Mouse (Mus musculus): ENCODE results near the gene Odf3l2. TPM values are rescaled to one million over a fixed set of nuclear protein-coding genes. Genes with fewer than 3 reads are reported as not detected.

The Odf3l2 gene
- total and polyA plus RNA-seq, 3 experiments, result not detected

DNA sequence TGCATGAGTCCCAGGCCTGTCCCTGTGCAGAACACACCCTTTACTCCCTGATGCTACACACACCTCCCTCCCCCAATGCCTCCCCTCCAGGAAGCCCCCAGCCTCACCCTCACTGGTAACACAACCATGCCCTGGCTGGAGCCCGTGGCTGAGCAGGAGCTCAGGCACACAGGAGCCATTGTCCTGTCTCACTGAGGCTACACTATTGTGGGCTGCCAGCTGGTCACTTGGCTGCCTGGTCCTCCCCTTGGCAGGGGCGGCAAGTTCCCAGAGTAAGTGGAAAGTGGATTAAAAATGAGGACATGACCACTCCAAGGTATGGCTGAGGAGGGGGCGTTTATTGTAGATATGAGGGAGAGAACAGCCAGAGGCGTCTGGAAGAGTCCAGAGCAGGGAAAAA is 39.0 kb downstream of the Odf3l2 start:
- Histone ChIP-seq H3K4me3 (ENCODE audit: control insufficient read depth in 1 of 2, insufficient read depth in 1 of 2, low read depth in 2 of 2, low read length in 2 of 2) (no peak overlapping the region), H3K9me3 (replicated peaks; ENCODE audit: insufficient read depth, low read length) (no peaks in the 10 kb centered on the region), H3K27ac (ENCODE audit: control insufficient read depth, low read depth, low read length) (no peak overlapping the region), H3K9ac (ENCODE audit: control insufficient read depth, low read depth, low read length, poor library complexity, severe bottlenecking) (no peak overlapping the region), H3K27me3 (ENCODE audit: control insufficient read depth in 1 of 2, insufficient read depth in 2 of 2, low read length in 2 of 2) (peaks cover 0 to 3% of the 10 kb centered on the region in 2 experiments; a peak in 3 of 4 replicates), H3K79me2 (ENCODE audit: control insufficient read depth, insufficient read depth, low read length, poor library complexity) (no peaks in the 10 kb centered on the region), H3K36me3 (ENCODE audit: control insufficient read depth in 1 of 2, insufficient read depth in 2 of 2, low read length in 2 of 2) (no peaks in the 10 kb centered on the region), H3K4me1 (ENCODE audit: control insufficient read depth in 1 of 2, insufficient read depth in 2 of 2, low read length in 2 of 2) (no peaks in the 10 kb centered on the region)
- DNase-seq (ENCODE audit: low read depth, low spot score), result no peak
- TF ChIP-seq POLR2A (IDR thresholded peaks at IDR 0.05; ENCODE audit: control insufficient read depth in 1 of 2, insufficient read depth in 1 of 2, low read depth in 1 of 2, low read length in 2 of 2, poor library complexity in 1 of 2), result no peak
- no peak for TF ChIP-seq USF1 (IDR thresholded peaks at IDR 0.05; ENCODE audit: low read depth, low read length)
- TF ChIP-seq TBP (IDR thresholded peaks at IDR 0.05; ENCODE audit: low read depth, low read length), result no peak
- TF ChIP-seq HCFC1 (IDR thresholded peaks at IDR 0.05; ENCODE audit: low read depth, low read length), result no peak
- TF ChIP-seq CHD2 (IDR thresholded peaks at IDR 0.05; ENCODE audit: low read length), result no peak
- no peak for TF ChIP-seq MYB (IDR thresholded peaks at IDR 0.05; ENCODE audit: low read depth, low read length)
- no peak for TF ChIP-seq ZNF384 (IDR thresholded peaks at IDR 0.05; ENCODE audit: low read depth, low read length)
- TF ChIP-seq MYC (IDR thresholded peaks at IDR 0.05; ENCODE audit: low read depth, low read length), result no peak
- TF ChIP-seq MAX (IDR thresholded peaks at IDR 0.05; ENCODE audit: low read length), result no peak
- no peak for TF ChIP-seq MXI1 (IDR thresholded peaks at IDR 0.05; ENCODE audit: low read depth, low read length)
- TF ChIP-seq POLR2AphosphoS5 (IDR thresholded peaks at IDR 0.05; ENCODE audit: borderline replicate concordance, low read depth, low read length), result no peak
- TF ChIP-seq ETS1 (IDR thresholded peaks at IDR 0.05; ENCODE audit: low read depth, low read length), result no peak
- no peak for TF ChIP-seq ZKSCAN1 (IDR thresholded peaks at IDR 0.05; ENCODE audit: low read depth, low read length)
- TF ChIP-seq ZC3H11A (IDR thresholded peaks at IDR 0.05; ENCODE audit: low read depth, low read length), result no peak
- TF ChIP-seq EP300 (IDR thresholded peaks at IDR 0.05; ENCODE audit: low read depth in 1 of 2, low read length in 2 of 2), result no peak
- TF ChIP-seq BHLHE40 (IDR thresholded peaks at IDR 0.05; ENCODE audit: borderline replicate concordance, low read depth, low read length), result no peak
- TF ChIP-seq CHD1 (IDR thresholded peaks at IDR 0.05; ENCODE audit: low read depth, low read length), result no peak
- no peak for TF ChIP-seq SMC3 (IDR thresholded peaks at IDR 0.05; ENCODE audit: low read depth, low read length)
- TF ChIP-seq SIN3A (IDR thresholded peaks at IDR 0.05; ENCODE audit: low read length), result no peak
- no peak for TF ChIP-seq ZMIZ1 (IDR thresholded peaks at IDR 0.05; ENCODE audit: low read depth, low read length)

DNA sequence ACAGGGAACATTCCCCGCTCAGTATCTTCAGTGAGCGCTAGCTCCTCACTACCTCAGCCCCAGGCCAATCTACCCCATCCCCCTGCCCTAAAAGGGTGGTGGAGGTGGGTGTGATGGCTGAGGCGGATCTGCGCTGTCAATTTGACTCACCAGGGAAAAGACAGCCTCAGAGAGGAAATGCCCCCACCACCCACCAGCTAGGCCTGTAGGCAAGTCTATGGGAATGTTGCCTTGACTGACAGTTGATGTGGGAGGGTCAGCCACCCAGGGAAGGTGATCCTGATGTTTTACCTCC is 47.7 kb downstream of the Odf3l2 start:
- TF ChIP-seq CHD1 (IDR thresholded peaks at IDR 0.05; ENCODE audit: low read depth, low read length), result no peak
- TF ChIP-seq TCF12 (IDR thresholded peaks at IDR 0.05; ENCODE audit: low read depth, low read length), result no peak
- TF ChIP-seq SIN3A (IDR thresholded peaks at IDR 0.05; ENCODE audit: low read length), result no peak
- no peak for TF ChIP-seq BHLHE40 (IDR thresholded peaks at IDR 0.05; ENCODE audit: borderline replicate concordance, low read depth, low read length)
- no peak for TF ChIP-seq MXI1 (IDR thresholded peaks at IDR 0.05; ENCODE audit: low read depth, low read length)
- TF ChIP-seq HCFC1 (IDR thresholded peaks at IDR 0.05; ENCODE audit: low read depth, low read length), result no peak
- TF ChIP-seq CTCF (IDR thresholded peaks at IDR 0.05 in 2 of 3, conservative IDR thresholded peaks at IDR 0.05 in 1 of 3; ENCODE audit: control insufficient read depth in 1 of 3, insufficient read depth in 1 of 3, low read depth in 2 of 3, low read length in 3 of 3, poor library complexity in 1 of 3, severe bottlenecking in 1 of 3), result no peak
- TF ChIP-seq MAX (IDR thresholded peaks at IDR 0.05; ENCODE audit: low read length), result no peak
- TF ChIP-seq USF2 (IDR thresholded peaks at IDR 0.05; ENCODE audit: borderline replicate concordance in 1 of 2, insufficient read depth in 1 of 2, low read depth in 1 of 2, low read length in 2 of 2), result no peak
- TF ChIP-seq ELF1 (IDR thresholded peaks at IDR 0.05; ENCODE audit: low read depth, low read length), result no peak
- TF ChIP-seq CHD2 (IDR thresholded peaks at IDR 0.05; ENCODE audit: low read length), result no peak
- no peak for TF ChIP-seq TAL1 (IDR thresholded peaks at IDR 0.05; ENCODE audit: low read length)
- no peak for TF ChIP-seq ZC3H11A (IDR thresholded peaks at IDR 0.05; ENCODE audit: low read depth, low read length)
- TF ChIP-seq MAZ (IDR thresholded peaks at IDR 0.05; ENCODE audit: low read depth, low read length), result no peak
- no peak for TF ChIP-seq ZNF384 (IDR thresholded peaks at IDR 0.05; ENCODE audit: low read depth, low read length)
- TF ChIP-seq USF1 (IDR thresholded peaks at IDR 0.05; ENCODE audit: low read depth, low read length), result no peak
- TF ChIP-seq MAFK (IDR thresholded peaks at IDR 0.05; ENCODE audit: borderline replicate concordance, low read depth, low read length), result no peak

More for the DNA sequence above, 47.7 kb downstream of the Odf3l2 start:
- no peak overlapping the region for H3K27ac ChIP-seq (ENCODE audit: control insufficient read depth, low read depth, low read length)
- H3K27me3 ChIP-seq (ENCODE audit: control insufficient read depth in 1 of 2, insufficient read depth in 2 of 2, low read length in 2 of 2), result no peaks in the 10 kb centered on the region; a peak in 2 of 4 replicates
- peaks cover 0 to 5% of the 10 kb centered on the region in 2 experiments; a peak in 2 of 4 replicates for H3K36me3 ChIP-seq (ENCODE audit: control insufficient read depth in 1 of 2, insufficient read depth in 2 of 2, low read length in 2 of 2)
- no peaks in the 10 kb centered on the region for H3K9me3 ChIP-seq (replicated peaks; ENCODE audit: insufficient read depth, low read length)
- H3K4me1 ChIP-seq (ENCODE audit: control insufficient read depth in 1 of 2, insufficient read depth in 2 of 2, low read length in 2 of 2), result peaks cover 4 to 10% of the 10 kb centered on the region in 2 experiments
- H3K9ac ChIP-seq (ENCODE audit: control insufficient read depth, low read depth, low read length, poor library complexity, severe bottlenecking), result no peak overlapping the region
- no peaks in the 10 kb centered on the region for H3K79me2 ChIP-seq (ENCODE audit: control insufficient read depth, insufficient read depth, low read length, poor library complexity)
- DNase-seq (ENCODE audit: low read depth, low spot score), result no peak
- H3K4me3 ChIP-seq (ENCODE audit: control insufficient read depth in 1 of 2, insufficient read depth in 1 of 2, low read depth in 2 of 2, low read length in 2 of 2), result no peak overlapping the region

All from MEL (cell line).